Mouse (Mus musculus) Muller cell, postnatal 12 days (primary cell): Measurements from ENCODE around the gene Adamts6.

Experiments used
- DNase-seq: peaks from one replicate; pipeline ENCODE4 v3.0.0-alpha.2; 2015; ENCODE audit errors: inconsistent ontology term

The Adamts6 gene

DNA sequence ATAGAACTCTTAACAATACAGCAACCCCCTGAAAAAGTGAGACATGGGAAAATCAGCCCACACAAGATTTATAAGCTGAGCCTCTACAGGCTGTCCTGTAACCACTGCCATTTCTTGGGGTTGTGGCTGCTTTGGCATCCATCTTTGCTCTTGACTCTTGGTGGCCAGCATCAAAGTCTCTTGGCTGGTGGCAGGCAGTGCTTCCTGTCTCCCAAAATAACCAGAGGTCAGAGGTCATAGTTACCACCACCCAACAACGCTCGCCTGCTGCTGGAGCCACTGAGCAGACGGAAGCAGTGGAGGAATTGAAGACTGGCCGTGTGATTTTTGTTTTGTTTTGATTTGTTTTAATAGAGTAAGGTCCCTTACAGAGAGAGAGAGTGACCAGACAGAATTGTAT, 228.5 kb downstream of the Adamts6 start:
- DNase-seq, result no peak

GRCm38 (mm10) chr13:104516766-104517364, 229.2 kb downstream of the Adamts6 start:
- peak; percentile 75 for DNase-seq

GRCm38 (mm10) chr13:104517638-104518311, 230.1 kb downstream of the Adamts6 start:
- peak; percentile 4 for DNase-seq

DNA sequence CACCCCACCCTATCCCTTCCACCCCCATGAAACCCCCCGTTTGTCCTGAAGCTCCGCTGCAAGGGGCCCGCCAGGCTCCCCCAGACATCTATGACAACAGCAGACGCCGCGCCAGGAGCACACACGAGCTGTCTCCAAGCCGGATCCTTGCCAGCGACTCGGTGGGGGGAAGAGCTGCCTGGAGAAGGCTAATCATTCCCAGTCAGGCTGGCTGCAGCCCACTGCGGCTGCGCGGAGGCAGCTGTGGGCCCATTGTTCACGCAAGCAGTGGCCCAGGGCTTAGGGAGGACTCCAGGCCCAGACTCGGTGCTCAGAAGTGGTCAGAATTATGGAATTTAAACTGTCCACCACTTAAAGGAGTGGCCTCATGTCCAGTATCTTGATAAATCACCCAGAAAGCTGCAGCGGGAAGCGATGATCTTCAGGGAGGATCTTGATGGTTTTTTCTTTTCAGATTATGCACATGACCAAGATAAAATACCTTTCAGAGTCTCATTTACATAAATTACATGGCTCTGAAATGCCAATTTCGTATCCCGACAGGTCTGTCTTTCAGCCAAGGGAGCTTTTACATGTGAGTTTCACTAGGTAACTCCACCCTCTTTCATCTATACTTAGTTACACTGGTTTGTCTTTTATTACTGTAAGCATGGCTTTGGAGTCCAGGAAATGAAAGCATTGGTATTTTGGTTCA, 230.8 kb downstream of the Adamts6 start:
- DNase-seq, result peak; percentile 90

DNA sequence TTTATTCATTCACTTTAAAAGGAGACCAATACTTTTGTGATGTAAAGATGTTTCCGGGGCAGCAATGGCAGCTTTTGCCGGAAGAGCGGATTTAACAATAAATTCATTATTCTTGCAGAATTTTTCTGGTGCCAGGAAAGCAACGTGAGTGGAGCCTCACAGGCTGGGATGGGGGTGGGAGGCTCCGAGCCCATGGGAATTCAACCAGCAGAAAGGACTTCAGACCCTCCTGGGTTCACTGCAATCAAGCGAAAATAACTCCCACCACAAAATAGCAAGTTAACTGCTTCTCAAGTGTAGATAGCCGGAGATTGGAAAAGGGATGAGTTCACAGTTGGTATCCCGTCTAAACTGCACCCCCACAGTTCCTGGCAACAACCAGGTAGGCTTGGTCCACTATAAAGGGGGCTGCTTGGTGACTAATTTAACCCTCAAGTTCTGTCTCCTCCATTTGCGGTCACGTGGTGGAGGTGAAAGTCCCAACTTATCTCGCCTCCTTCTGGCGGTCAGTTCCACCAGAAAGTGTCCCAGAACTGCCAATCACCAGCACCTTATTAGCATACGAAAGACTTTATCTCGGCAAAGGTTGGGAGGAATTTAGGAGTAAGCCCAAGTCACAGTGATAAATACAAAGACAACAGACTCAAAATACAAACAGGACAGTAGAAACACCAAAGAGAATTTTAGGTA, 231.5 kb downstream of the Adamts6 start:
- DNase-seq, result peak; percentile 15

DNA sequence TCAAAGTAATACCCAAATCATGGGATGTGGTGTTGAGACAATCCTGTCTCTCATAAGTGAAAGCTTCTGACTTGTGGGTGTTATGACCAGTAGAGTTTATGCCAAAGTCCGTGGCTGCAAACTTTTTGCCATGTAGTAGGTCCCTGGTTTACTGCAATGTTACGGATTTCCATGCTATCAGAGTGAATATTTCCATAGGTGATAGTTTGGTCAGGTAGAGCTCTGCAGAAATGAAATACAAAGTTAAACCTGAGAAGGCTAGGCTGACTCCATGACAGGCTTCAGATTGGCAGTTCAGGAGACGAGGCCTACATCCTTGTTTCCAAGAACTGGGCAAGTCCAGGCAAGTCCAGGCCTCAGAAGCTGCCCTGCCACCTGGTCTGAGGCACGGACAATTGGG, 232.3 kb downstream of the Adamts6 start:
- DNase-seq, result no peak

DNA sequence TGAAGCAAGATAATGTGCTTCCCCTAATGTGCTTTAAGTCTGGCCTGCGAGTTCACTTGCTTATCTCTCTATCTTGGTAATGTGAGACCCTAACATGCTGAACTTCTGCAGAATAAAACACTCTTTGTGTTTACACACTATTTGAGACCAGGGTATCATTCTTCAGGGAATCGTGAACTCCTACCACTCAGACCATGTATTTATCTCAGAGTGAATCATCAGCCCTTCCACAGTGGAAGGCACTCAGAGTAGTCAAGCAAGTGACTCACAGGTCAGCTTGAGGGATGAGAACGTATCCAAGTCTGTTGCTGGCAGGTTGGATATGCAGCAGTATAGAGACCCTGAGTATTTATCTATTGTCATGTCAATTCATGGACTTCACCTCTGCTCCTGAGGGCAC, 232.8 kb downstream of the Adamts6 start:
- DNase-seq, result peak; percentile 50

DNA sequence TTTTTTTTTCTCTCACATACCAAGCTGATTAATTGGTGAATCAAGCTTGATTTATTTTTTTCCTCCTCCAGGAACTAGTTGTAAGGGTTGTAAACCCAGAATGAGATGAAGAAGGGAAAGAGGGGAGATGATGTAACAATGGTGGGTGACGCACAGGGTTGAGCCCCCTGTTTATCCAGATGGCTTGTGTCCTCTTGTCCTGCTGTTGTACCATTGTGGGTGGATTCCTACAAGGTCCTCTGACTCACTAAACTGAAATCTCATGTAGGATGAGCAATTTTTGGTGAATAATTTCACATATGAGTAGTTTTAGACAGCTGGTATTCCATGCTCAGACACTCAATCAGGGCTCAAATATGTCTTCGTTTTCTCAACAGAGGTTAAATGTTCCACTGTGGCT, 233.9 kb downstream of the Adamts6 start:
- peak; percentile 71 for DNase-seq

DNA sequence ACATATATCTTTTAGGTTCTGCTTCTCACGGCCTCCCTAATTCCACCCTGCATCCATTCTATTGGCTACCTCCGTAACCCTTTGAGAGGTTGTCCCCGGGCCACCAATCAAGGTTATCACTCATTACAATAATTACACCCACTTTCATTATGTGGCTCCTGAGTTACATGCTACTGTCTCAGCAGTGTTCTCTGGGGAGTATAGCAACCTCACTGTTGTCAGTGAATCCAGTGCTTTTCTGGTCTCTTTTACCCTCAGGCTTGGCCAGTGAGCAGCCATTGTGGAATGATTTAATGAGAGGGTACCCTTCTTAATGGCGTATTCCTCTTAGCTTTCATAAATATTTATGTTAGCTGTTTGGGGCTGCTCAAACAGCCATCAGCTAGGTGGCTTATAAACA, 238.0 kb downstream of the Adamts6 start:
- no peak for DNase-seq

GRCm38 (mm10) chr13:104529238-104529637, 241.6 kb downstream of the Adamts6 start:
- DNase-seq, result no peak

DNA sequence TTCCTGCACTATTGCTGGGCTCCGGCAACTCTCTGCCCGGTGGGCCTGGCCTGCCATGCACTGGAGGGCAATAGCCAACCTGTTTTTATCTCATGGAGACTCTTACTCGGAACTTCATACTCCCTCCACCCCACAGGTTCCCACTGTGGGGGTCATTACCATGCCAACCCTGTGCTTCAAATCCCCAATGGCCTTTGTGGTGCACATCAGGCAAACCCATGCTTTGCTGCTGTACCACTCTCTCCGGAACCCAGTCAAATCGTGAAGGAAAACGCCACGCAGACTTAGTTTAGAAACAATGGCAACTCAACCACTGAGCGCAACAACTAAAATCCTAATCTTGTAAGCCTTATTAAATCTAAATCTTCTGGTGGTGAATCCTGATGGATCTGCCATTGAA, 244.2 kb downstream of the Adamts6 start:
- no peak for DNase-seq

- no peak for DNase-seq
Measured at GRCm38 (mm10) chr13:104532723-104533122, 245.1 kb downstream of the Adamts6 start.

DNA sequence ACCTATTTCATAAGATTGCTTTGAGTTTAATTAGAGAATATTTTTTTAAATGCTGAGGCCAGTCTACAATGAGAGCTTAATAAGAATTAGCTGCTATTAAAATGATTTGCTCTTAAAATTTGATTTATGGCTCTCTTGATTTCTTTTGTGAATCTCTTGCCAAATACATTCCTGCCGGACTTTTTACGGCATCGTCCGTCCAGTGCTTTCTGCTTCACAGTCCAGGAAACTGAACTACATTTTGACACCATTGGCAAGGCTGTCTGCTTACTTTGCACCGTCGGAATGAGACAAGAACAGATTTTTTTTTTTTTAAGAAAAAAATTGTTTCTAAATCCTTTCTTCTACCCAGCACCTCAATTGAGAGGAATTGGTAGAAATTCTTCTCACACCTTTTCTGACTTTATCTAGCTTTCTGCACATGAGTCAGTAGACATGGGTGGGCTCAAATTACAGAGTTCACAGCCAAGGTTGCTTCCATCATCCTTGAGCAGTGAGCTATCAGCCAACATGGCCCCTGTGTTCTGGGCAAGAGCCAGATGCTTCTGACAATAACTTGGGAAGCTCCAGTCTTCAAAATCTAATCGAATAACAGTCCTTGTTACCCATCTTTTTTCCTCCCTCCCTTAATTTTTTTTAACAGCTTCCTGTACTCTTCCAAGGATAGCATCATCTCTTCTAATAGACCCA, 246.3 kb downstream of the Adamts6 start:
- DNase-seq, result no peak

- DNase-seq, result no peak
Measured at GRCm38 (mm10) chr13:104540861-104541398, 253.3 kb downstream of the Adamts6 start.

- DNase-seq, result no peak
Measured at GRCm38 (mm10) chr13:104542123-104542758, 254.6 kb downstream of the Adamts6 start.

- no peak for DNase-seq
Measured at GRCm38 (mm10) chr13:104542759-104543141, 255.1 kb downstream of the Adamts6 start.
